Mouse (Mus musculus) A20 (cell line): ENCODE measurements around the gene Olfr348.
A peak's percentile ranks its signal among the peaks of the same experiment; 100 is the strongest.

Source experiments
- DNase-seq: peaks from one replicate; pipeline ENCODE4 v3.0.0-alpha.2; 2011; ENCODE audit warnings: low read depth, low spot score

Olfr348 gene

GRCm38 (mm10) chr2:36783976-36784375 is at the start of gene Olfr348:
Gene Olfr348, plus strand, starts transcription at chr2:36784276.
- DNase-seq: no peak

GRCm38 (mm10) chr2:36736226-36736625 is 47.9 kb upstream of the Olfr348 start:
- DNase-seq: peak; percentile 17

GRCm38 (mm10) chr2:36790238-36790637 is 6.2 kb downstream of the Olfr348 start, which contains the start of gene Olfr50:
Gene Olfr50, plus strand, starts transcription at chr2:36790538.
- DNase-seq: no peak

GRCm38 (mm10) chr2:36816932-36817331 is 32.9 kb downstream of the Olfr348 start, which contains the start of gene Olfr3:
Gene Olfr3, minus strand, starts transcription at chr2:36817032.
- no peak for DNase-seq
